Mouse (Mus musculus): ENCODE data around the gene C1qtnf1.

DNA sequence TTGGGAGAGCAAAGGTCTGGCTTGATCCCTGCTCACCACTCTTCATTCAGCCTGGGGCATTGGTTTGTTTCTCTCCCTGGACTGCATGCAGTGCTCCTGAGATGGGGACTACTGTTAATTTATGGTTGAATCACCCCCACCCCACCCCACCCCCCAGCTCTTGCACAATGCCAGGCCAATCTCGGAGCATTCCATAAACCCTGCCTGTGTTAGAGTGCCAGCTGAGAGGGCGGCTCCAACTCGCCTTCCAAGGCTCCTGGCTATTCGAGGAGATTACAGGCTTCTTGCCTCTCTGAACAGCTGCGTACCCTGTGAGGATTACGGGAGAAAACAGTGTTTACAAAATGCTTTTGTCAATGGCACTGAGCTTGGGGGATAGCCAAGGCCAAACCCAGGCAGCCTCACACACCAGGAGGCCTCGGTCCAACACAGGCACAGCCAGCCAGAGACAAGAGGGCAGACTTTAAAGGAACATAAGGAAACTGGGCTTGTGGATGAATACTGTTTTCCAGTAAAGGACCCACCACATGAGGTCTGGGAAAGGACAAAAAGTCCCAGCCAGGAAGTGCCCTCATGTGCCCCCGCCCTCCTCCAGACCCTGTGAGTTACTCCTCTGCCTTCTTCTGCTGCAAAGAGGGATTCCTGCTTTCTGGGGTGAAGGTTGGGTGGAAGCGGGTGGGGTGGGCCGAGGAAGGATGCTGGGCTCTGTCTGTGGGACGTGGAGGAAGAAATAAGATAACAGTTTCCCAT, 10.8 kb downstream of the C1qtnf1 start:
- no peak for TF ChIP-seq CTCF (IDR thresholded peaks at IDR 0.05; ENCODE audit: control insufficient read depth, insufficient read depth, low read length)
- TF ChIP-seq POLR2A (IDR thresholded peaks at IDR 0.05; ENCODE audit: borderline replicate concordance, control insufficient read depth, low read depth, low read length) = no peak

All from bone marrow, adult 2 months (tissue).